Mouse (Mus musculus): Measurements from ENCODE around the gene Thumpd1. TPM values are rescaled to one million over a fixed set of nuclear protein-coding genes. Genes with fewer than 3 reads are reported as not detected.
"Not testable (repeated sequence)": the region's sequence is repeated elsewhere in the genome, so short reads cannot be mapped to it uniquely, and the experiment has no call there.

Thumpd1 gene
- polyA plus RNA-seq, 1 experiment from 2014 or later = 28.5 TPM

- DNase-seq (ENCODE audit: low spot score) (no peak), ATAC-seq (no peak)
- Histone ChIP-seq H3K27me3 (replicated peaks; ENCODE audit: insufficient read depth, low read length) (no peaks in the 10 kb centered on the region), H3K4me3 (ENCODE audit: low read depth, low read length) (no peak overlapping the region), H3K27ac (ENCODE audit: low read length) (no peak overlapping the region), H3K9ac (replicated peaks; ENCODE audit: low read depth) (no peak overlapping the region), H3K9me3 (ENCODE audit: low read length) (no peaks in the 10 kb centered on the region), H3K4me2 (replicated peaks; ENCODE audit: low read depth, low read length) (no peak overlapping the region), H3K4me1 (ENCODE audit: insufficient read depth, low read depth, low read length) (no peaks in the 10 kb centered on the region), H3K36me3 (ENCODE audit: insufficient read depth, low read length) (no peaks in the 10 kb centered on the region)
- 84% methylated on average over 1 of the region's 1 CpGs for WGBS
- TF ChIP-seq EP300 (IDR thresholded peaks at IDR 0.05) = no peak
- no peak for TF ChIP-seq CTCF (IDR thresholded peaks at IDR 0.05)
These were observed 33.1 kb upstream of the Thumpd1 start for GRCm38 (mm10) chr7:119753696-119754095.

GRCm38 (mm10) chr7:119749942-119750341 lies 29.3 kb upstream of the Thumpd1 start:
- WGBS = 45% methylated on average over 2 of the region's 2 CpGs
- no peak overlapping the region for H3K9ac ChIP-seq (replicated peaks; ENCODE audit: low read depth)
- no peak overlapping the region for H3K27ac ChIP-seq (ENCODE audit: low read length)
- no peaks in the 10 kb centered on the region for H3K27me3 ChIP-seq (replicated peaks; ENCODE audit: insufficient read depth, low read length)
- no peaks in the 10 kb centered on the region for H3K9me3 ChIP-seq (ENCODE audit: low read length)
- no peaks in the 10 kb centered on the region for H3K4me1 ChIP-seq (ENCODE audit: insufficient read depth, low read depth, low read length)
- no peak for ATAC-seq
- no peaks in the 10 kb centered on the region for H3K36me3 ChIP-seq (ENCODE audit: insufficient read depth, low read length)
- H3K4me3 ChIP-seq (ENCODE audit: low read depth, low read length) = no peak overlapping the region
- H3K4me2 ChIP-seq (replicated peaks; ENCODE audit: low read depth, low read length) = no peak overlapping the region
- TF ChIP-seq CTCF (IDR thresholded peaks at IDR 0.05) (no peak), EP300 (IDR thresholded peaks at IDR 0.05) (no peak)
- DNase-seq (ENCODE audit: low spot score) = no peak

GRCm38 (mm10) chr7:119748761-119749160 lies 28.2 kb upstream of the Thumpd1 start:
- Histone ChIP-seq H3K4me2 (replicated peaks; ENCODE audit: low read depth, low read length) (no peak overlapping the region), H3K4me1 (ENCODE audit: insufficient read depth, low read depth, low read length) (no peaks in the 10 kb centered on the region), H3K9ac (replicated peaks; ENCODE audit: low read depth) (no peak overlapping the region), H3K27me3 (replicated peaks; ENCODE audit: insufficient read depth, low read length) (no peaks in the 10 kb centered on the region), H3K4me3 (ENCODE audit: low read depth, low read length) (no peak overlapping the region), H3K9me3 (ENCODE audit: low read length) (no peaks in the 10 kb centered on the region), H3K36me3 (ENCODE audit: insufficient read depth, low read length) (no peaks in the 10 kb centered on the region), H3K27ac (ENCODE audit: low read length) (no peak overlapping the region)
- 44% methylated on average over 1 of the region's 2 CpGs for WGBS
- ATAC-seq (no peak), DNase-seq (ENCODE audit: low spot score) (no peak)
- TF ChIP-seq EP300 (IDR thresholded peaks at IDR 0.05) = no peak
- no peak for TF ChIP-seq CTCF (IDR thresholded peaks at IDR 0.05)

- 65% methylated on average over 1 of the region's 1 CpGs for WGBS
- ATAC-seq = no peak
These were observed 25.3 kb upstream of the Thumpd1 start for GRCm38 (mm10) chr7:119745869-119746268.

GRCm38 (mm10) chr7:119744321-119744720 lies 23.7 kb upstream of the Thumpd1 start:
- Histone ChIP-seq H3K9me3 (ENCODE audit: low read length) (no peaks in the 10 kb centered on the region), H3K4me3 (ENCODE audit: low read depth, low read length) (no peak overlapping the region), H3K9ac (replicated peaks; ENCODE audit: low read depth) (no peak overlapping the region), H3K4me1 (ENCODE audit: insufficient read depth, low read depth, low read length) (no peaks in the 10 kb centered on the region), H3K36me3 (ENCODE audit: insufficient read depth, low read length) (no peaks in the 10 kb centered on the region), H3K27me3 (replicated peaks; ENCODE audit: insufficient read depth, low read length) (no peaks in the 10 kb centered on the region), H3K27ac (ENCODE audit: low read length) (no peak overlapping the region), H3K4me2 (replicated peaks; ENCODE audit: low read depth, low read length) (peak overlapping the region; percentile 29; the same call in 1 of the 2 replicates)
- no peak for DNase-seq (ENCODE audit: low spot score)
- 10% methylated on average over 34 of the region's 34 CpGs for WGBS
- TF ChIP-seq EP300 (IDR thresholded peaks at IDR 0.05) (no peak), CTCF (IDR thresholded peaks at IDR 0.05) (peak; percentile 52)
- ATAC-seq = no peak

More at GRCm38 (mm10) chr7:119745869-119746268, 25.3 kb upstream of the Thumpd1 start:
- Histone ChIP-seq H3K4me3 (ENCODE audit: low read depth, low read length) (no peak overlapping the region), H3K27me3 (replicated peaks; ENCODE audit: insufficient read depth, low read length) (no peaks in the 10 kb centered on the region), H3K4me1 (ENCODE audit: insufficient read depth, low read depth, low read length) (no peaks in the 10 kb centered on the region), H3K27ac (ENCODE audit: low read length) (no peak overlapping the region), H3K9ac (replicated peaks; ENCODE audit: low read depth) (no peak overlapping the region), H3K9me3 (ENCODE audit: low read length) (no peaks in the 10 kb centered on the region), H3K4me2 (replicated peaks; ENCODE audit: low read depth, low read length) (no peak overlapping the region), H3K36me3 (ENCODE audit: insufficient read depth, low read length) (no peaks in the 10 kb centered on the region)
- no peak for TF ChIP-seq CTCF (IDR thresholded peaks at IDR 0.05)
- TF ChIP-seq EP300 (IDR thresholded peaks at IDR 0.05) = no peak
- DNase-seq (ENCODE audit: low spot score) = no peak

- H3K9ac ChIP-seq (replicated peaks; ENCODE audit: low read depth); H3K9me3 ChIP-seq (ENCODE audit: low read length); H3K27me3 ChIP-seq (replicated peaks; ENCODE audit: insufficient read depth, low read length); H3K27ac ChIP-seq (ENCODE audit: low read length); DNase-seq (ENCODE audit: low spot score); H3K36me3 ChIP-seq (ENCODE audit: insufficient read depth, low read length); H3K4me1 ChIP-seq (ENCODE audit: insufficient read depth, low read depth, low read length): not testable (repeated sequence)
- peak; percentile 59 for ATAC-seq
- peak overlapping the region; percentile 49 for H3K4me2 ChIP-seq (replicated peaks; ENCODE audit: low read depth, low read length)
- peak overlapping the region; percentile 19; the same call in 1 of the 2 replicates for H3K4me3 ChIP-seq (ENCODE audit: low read depth, low read length)
- 2% methylated on average over 25 of the region's 44 CpGs for WGBS
These were observed 19.3 kb upstream of the Thumpd1 start for GRCm38 (mm10) chr7:119739798-119740468.
